11 mouse cellular contexts compared by ENCODE assay signal in the genomic region with DNA sequence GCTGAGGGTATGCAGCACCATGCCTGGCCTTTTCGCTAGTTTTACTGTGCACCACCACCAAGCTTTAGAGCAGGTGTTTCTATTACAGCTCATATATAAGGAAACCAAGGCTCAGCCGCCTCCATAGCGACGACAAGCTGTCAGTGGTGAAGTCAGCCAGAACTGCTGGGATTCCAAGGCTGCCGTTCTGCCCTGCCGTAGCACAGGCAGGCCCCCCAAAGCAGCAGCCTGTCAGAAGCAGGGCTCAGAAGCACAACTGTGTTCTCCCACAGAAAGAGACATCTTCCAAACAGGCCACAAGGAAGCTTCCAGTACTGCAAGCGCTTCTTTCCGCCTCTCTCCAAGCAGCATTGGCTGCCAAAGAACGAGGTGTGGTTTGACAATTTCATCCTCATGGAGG.
DNase-seq lines count a peak whose midpoint lies in the region; ATAC-seq and TF ChIP-seq lines count a peak whose summit lies in the region.
"Had no signal": no experiment of that assay in that cellular context is flagged by ENCODE, and none has a peak within 500 bp of the region (broad histone marks: within the 10 kb centered on the region; RNA-seq: fewer than 3 reads in every experiment).

No protein-coding gene starts in this region.

- H3K4me2 ChIP-seq in forebrain, embryonic 13.5 days = no peak overlapping the region
- H3K4me2 ChIP-seq in forebrain, embryonic 11.5 days (ENCODE audit: low read depth, low read length, severe bottlenecking) = no peak overlapping the region
- H3K4me2 ChIP-seq: limb, embryonic 15.5 days had no signal

- no peak overlapping the region for H3K4me3 ChIP-seq in forebrain, embryonic 13.5 days
- H3K4me3 ChIP-seq in forebrain, embryonic 11.5 days (ENCODE audit: low read depth, low read length) = no peak overlapping the region
- 0 out of 2 replicates have a peak overlapping the region, but pooled peaks have one; percentile 17 for H3K4me3 ChIP-seq in E14TG2a.4 (replicated peaks; ENCODE audit: low read length)
- H3K4me3 ChIP-seq: limb, embryonic 15.5 days had no signal

- 64% methylated on average over 9 of the region's 9 CpGs for WGBS in forebrain, embryonic 13.5 days
- 68% methylated on average over 9 of the region's 9 CpGs for WGBS in forebrain, embryonic 11.5 days

- peak; percentile 43; the same call in 1 of the 2 replicates for ATAC-seq in forebrain, embryonic 13.5 days
- no peak for ATAC-seq in forebrain, embryonic 11.5 days (replicated peaks; ENCODE audit: low FRiP score)

- H3K27ac ChIP-seq in forebrain, embryonic 13.5 days = no peak overlapping the region
- no peak overlapping the region for H3K27ac ChIP-seq in forebrain, embryonic 11.5 days (ENCODE audit: low read depth, low read length)
- H3K27ac ChIP-seq: limb, embryonic 15.5 days had no signal

- TF ChIP-seq CTCF in E14TG2a.4 (conservative IDR thresholded peaks at IDR 0.05; ENCODE audit: low read length) = no peak

- no peak overlapping the region for H3K9ac ChIP-seq in forebrain, embryonic 13.5 days
- no peak overlapping the region for H3K9ac ChIP-seq in forebrain, embryonic 11.5 days (ENCODE audit: low read length)
- H3K9ac ChIP-seq: limb, embryonic 15.5 days had no signal

- DNase-seq in forebrain, embryonic 11.5 days (ENCODE audit: low spot score) = no peak
- peak; percentile 37 for DNase-seq in forelimb bud, embryonic 11.5 days (ENCODE audit: low read depth, low spot score)
- peak; percentile 45 to 85 for DNase-seq in left cerebral cortex, adult 8-10 months (ENCODE audit: low spot score in 2 of 2)
- no peak for DNase-seq in thymus, adult 18-20 months
- no peak for DNase-seq in adrenal gland, postnatal 25 days
- DNase-seq in kidney, adult 9 months = no peak
- DNase-seq: adrenal gland, postnatal 10 days; thymus, adult 2 months had no signal

- H3K9me3 ChIP-seq in forebrain, embryonic 13.5 days (replicated peaks) = no peaks in the 10 kb centered on the region
- H3K9me3 ChIP-seq in forebrain, embryonic 11.5 days (ENCODE audit: control insufficient read depth, low read length) = no peaks in the 10 kb centered on the region
- H3K9me3 ChIP-seq in E14TG2a.4 (ENCODE audit: low read length) = peaks cover 16% of the 10 kb centered on the region
- H3K9me3 ChIP-seq: limb, embryonic 15.5 days had no signal

- H3K36me3 ChIP-seq in forebrain, embryonic 13.5 days (ENCODE audit: poor library complexity, severe bottlenecking) = no peaks in the 10 kb centered on the region
- H3K36me3 ChIP-seq in forebrain, embryonic 11.5 days (ENCODE audit: control insufficient read depth, insufficient read depth, low read length) = no peaks in the 10 kb centered on the region
- no peaks in the 10 kb centered on the region for H3K36me3 ChIP-seq in E14TG2a.4 (ENCODE audit: insufficient read depth, low read length)
- H3K36me3 ChIP-seq: limb, embryonic 15.5 days had no signal

- H3K27me3 ChIP-seq in forebrain, embryonic 13.5 days = no peaks in the 10 kb centered on the region
- no peaks in the 10 kb centered on the region for H3K27me3 ChIP-seq in forebrain, embryonic 11.5 days (ENCODE audit: control insufficient read depth, insufficient read depth, low read length)
- H3K27me3 ChIP-seq in E14TG2a.4 (ENCODE audit: insufficient read depth, low read length) = no peaks in the 10 kb centered on the region
- H3K27me3 ChIP-seq: limb, embryonic 15.5 days had no signal

- no peaks in the 10 kb centered on the region for H3K4me1 ChIP-seq in forebrain, embryonic 13.5 days
- H3K4me1 ChIP-seq in forebrain, embryonic 11.5 days (replicated peaks; ENCODE audit: control insufficient read depth, insufficient read depth, low read length) = no peaks in the 10 kb centered on the region
- H3K4me1 ChIP-seq in E14TG2a.4 (replicated peaks; ENCODE audit: low read depth, low read length) = peaks cover 8% of the 10 kb centered on the region
- H3K4me1 ChIP-seq: limb, embryonic 15.5 days had no signal

Comparison
In these comparisons a context has a peak if more than half of its experiments do, and no peak if none do; other contexts are left out.
1. DNase-seq: peak in forelimb bud, embryonic 11.5 days (single experiment) and left cerebral cortex, adult 8-10 months (2 of 2); none in forebrain, embryonic 11.5 days (single experiment), thymus, adult 18-20 months (0 of 2), adrenal gland, postnatal 25 days (single experiment) and kidney, adult 9 months (single experiment).